Mouse (Mus musculus): Measurements from ENCODE around the gene Ccdc61.

DNA sequence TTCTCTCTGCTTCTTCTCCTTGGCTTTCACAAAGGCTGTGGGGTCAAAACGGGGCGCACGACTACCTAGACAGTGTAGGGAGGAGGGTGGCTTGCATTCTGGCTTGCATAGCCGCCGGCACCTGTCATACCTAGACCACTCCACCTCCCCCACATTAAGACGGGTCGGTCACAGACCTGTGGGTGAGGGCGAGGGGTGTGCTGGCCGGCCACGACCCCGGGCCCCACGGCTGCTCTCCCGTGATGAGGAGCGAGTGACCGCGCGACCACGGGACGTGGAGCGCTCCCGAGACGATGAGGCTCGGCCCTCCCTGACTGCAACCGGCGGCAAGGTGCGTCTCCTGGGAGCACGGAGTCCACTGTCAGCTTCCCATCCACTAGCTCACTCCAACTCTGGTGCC lies 17.2 kb downstream of the Ccdc61 start:
- no peak for TF ChIP-seq CTCF (IDR thresholded peaks at IDR 0.05; ENCODE audit: insufficient read depth, low read depth, low read length)
- no peak for TF ChIP-seq POLR2A (IDR thresholded peaks at IDR 0.05; ENCODE audit: insufficient read depth, low read depth, low read length)

Data from olfactory bulb, adult 2 months (tissue).